ENCODE assay signal across 9 mouse cellular contexts in the genomic region with DNA sequence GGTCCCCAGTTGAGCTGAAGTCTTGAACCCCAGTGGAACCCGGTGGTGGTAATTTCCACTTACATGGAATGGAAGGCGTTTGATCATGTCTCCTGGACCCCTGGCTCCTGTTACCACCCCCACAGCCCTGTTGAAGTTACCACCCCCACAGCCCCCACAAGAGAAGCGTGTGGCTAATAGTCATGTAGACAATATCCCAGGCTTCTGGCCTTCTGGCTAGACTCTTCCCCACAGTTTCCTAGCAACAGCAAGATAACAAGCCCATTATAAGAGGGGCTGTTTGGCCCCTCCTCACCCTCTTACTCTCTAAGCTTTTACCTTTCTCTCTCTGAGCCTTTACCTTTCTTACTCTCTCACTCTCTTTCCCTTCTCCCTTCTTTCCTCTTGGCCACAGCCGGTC.
DNase-seq lines count a peak whose midpoint lies in the region; ATAC-seq lines count a peak whose summit lies in the region.
"Had no signal": no experiment of that assay in that cellular context is flagged by ENCODE, and none has a peak within 500 bp of the region (broad histone marks: within the 10 kb centered on the region; RNA-seq: fewer than 3 reads in every experiment).

No protein-coding gene starts in this region.

- WGBS in heart, embryonic 13.5 days = 54% methylated on average over 4 of the region's 4 CpGs
- 60% methylated on average over 4 of the region's 4 CpGs for WGBS in hindbrain, embryonic 10.5 days
- 48% methylated on average over 4 of the region's 4 CpGs for WGBS in midbrain, embryonic 14.5 days

- peak overlapping the region; percentile 44 for H3K27ac ChIP-seq in heart, embryonic 13.5 days (replicated peaks)
- H3K27ac ChIP-seq in brown adipose tissue, adult 24 weeks (replicated peaks; ENCODE audit: low read depth, low read length) = peak overlapping the region; percentile 36; the same call in 1 of the 2 replicates
- H3K27ac ChIP-seq in hindbrain, embryonic 10.5 days = peak overlapping the region; percentile 75
- H3K27ac ChIP-seq in midbrain, embryonic 14.5 days (replicated peaks; ENCODE audit: low read depth, low read length) = peak overlapping the region; percentile 81
- H3K27ac ChIP-seq: liver, embryonic 13.5 days had no signal

- ATAC-seq in heart, embryonic 13.5 days (ENCODE audit: extremely low read depth, insufficient number of reproducible peaks, low FRiP score, low TSS enrichment) = no peak
- ATAC-seq in midbrain, embryonic 14.5 days (ENCODE audit: low FRiP score, low TSS enrichment) = no peak

- no peak overlapping the region for H3K4me2 ChIP-seq in heart, embryonic 13.5 days
- H3K4me2 ChIP-seq in midbrain, embryonic 14.5 days (ENCODE audit: low read length) = no peak overlapping the region
- H3K4me2 ChIP-seq: liver, embryonic 13.5 days had no signal

- DNase-seq in heart, adult 8-10 months (ENCODE audit: low spot score) = no peak
- no peak for DNase-seq in hindbrain, embryonic 10.5 days (ENCODE audit: low spot score)
- DNase-seq in midbrain, embryonic 14.5 days = peak; percentile 50
- no peak for DNase-seq in kidney, postnatal 25 days
- DNase-seq in urinary bladder, postnatal 14 days (ENCODE audit: low spot score) = no peak
- DNase-seq in adipocyte (ENCODE audit: low spot score) = no peak
- DNase-seq: liver, embryonic 13.5 days had no signal

- no peak overlapping the region for H3K4me3 ChIP-seq in heart, embryonic 13.5 days
- H3K4me3 ChIP-seq in brown adipose tissue, adult 24 weeks (ENCODE audit: insufficient read depth, low read depth, low read length) = no peak overlapping the region
- no peak overlapping the region for H3K4me3 ChIP-seq in hindbrain, embryonic 10.5 days
- H3K4me3 ChIP-seq in midbrain, embryonic 14.5 days (replicated peaks; ENCODE audit: low read depth, low read length) = no peak overlapping the region
- H3K4me3 ChIP-seq: liver, embryonic 13.5 days had no signal

- H3K4me1 ChIP-seq in heart, embryonic 13.5 days = peaks cover 38% of the 10 kb centered on the region
- H3K4me1 ChIP-seq in brown adipose tissue, adult 24 weeks (ENCODE audit: control insufficient read depth, insufficient read depth, insufficient read length, low read length) = peaks cover 30% of the 10 kb centered on the region
- peaks cover 38% of the 10 kb centered on the region for H3K4me1 ChIP-seq in hindbrain, embryonic 10.5 days (replicated peaks)
- peaks cover 23% of the 10 kb centered on the region for H3K4me1 ChIP-seq in midbrain, embryonic 14.5 days (ENCODE audit: control insufficient read depth, insufficient read depth, low read length)

- H3K27me3 ChIP-seq in heart, embryonic 13.5 days (replicated peaks) = no peaks in the 10 kb centered on the region
- no peaks in the 10 kb centered on the region for H3K27me3 ChIP-seq in hindbrain, embryonic 10.5 days (ENCODE audit: insufficient read depth, poor library complexity, severe bottlenecking)
- H3K27me3 ChIP-seq in midbrain, embryonic 14.5 days (ENCODE audit: control insufficient read depth, insufficient read depth, low read length) = no peaks in the 10 kb centered on the region
- H3K27me3 ChIP-seq: liver, embryonic 13.5 days had no signal

- H3K9me3 ChIP-seq in heart, embryonic 13.5 days = no peaks in the 10 kb centered on the region
- H3K9me3 ChIP-seq in hindbrain, embryonic 10.5 days = no peaks in the 10 kb centered on the region
- H3K9me3 ChIP-seq in midbrain, embryonic 14.5 days (ENCODE audit: control insufficient read depth, low read length) = no peaks in the 10 kb centered on the region
- H3K9me3 ChIP-seq: liver, embryonic 13.5 days had no signal

- peaks cover 49% of the 10 kb centered on the region for H3K36me3 ChIP-seq in heart, embryonic 13.5 days
- H3K36me3 ChIP-seq in hindbrain, embryonic 10.5 days = peaks cover 70% of the 10 kb centered on the region
- H3K36me3 ChIP-seq in midbrain, embryonic 14.5 days (ENCODE audit: control insufficient read depth, insufficient read depth, low read length) = peaks cover 51% of the 10 kb centered on the region

- no peak overlapping the region for H3K9ac ChIP-seq in heart, embryonic 13.5 days
- H3K9ac ChIP-seq in midbrain, embryonic 14.5 days (replicated peaks; ENCODE audit: low read length) = no peak overlapping the region
- H3K9ac ChIP-seq: liver, embryonic 13.5 days had no signal
